Mouse (Mus musculus): ENCODE measurements around the gene Atad5.

Atad5 gene

DNA sequence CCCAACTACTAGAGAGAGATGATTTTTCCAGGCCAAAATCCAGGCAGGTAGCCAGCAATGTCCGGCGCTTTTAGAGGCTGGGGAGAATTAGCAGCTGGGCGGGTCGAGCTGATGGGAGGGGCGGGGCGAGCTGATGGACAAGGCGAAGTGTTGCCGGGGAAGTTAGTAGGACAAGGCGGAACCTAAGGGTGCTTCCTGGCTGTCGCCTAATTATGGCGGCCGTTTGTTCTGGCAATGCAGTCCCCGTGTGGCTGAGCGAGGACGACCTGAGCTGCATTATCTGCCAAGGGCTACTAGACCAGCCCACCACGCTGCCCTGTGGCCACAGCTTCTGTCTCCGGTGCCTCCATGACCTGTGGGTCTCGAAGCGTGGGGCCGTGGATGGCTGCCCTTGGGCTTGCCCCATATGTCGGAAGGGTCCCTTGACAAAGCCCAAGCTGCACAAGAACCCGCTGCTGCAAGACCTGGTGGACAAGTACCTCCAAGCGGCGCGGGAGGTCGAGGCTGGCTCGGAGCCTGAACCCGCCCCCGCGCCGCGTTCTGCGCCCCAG, 94.6 kb downstream of the Atad5 start, which contains the start of gene Rnf135:
Gene Rnf135, plus strand, starts transcription at position 147 of the 551 bp plus-strand sequence.
- DNase-seq: peak; percentile 90

DNA sequence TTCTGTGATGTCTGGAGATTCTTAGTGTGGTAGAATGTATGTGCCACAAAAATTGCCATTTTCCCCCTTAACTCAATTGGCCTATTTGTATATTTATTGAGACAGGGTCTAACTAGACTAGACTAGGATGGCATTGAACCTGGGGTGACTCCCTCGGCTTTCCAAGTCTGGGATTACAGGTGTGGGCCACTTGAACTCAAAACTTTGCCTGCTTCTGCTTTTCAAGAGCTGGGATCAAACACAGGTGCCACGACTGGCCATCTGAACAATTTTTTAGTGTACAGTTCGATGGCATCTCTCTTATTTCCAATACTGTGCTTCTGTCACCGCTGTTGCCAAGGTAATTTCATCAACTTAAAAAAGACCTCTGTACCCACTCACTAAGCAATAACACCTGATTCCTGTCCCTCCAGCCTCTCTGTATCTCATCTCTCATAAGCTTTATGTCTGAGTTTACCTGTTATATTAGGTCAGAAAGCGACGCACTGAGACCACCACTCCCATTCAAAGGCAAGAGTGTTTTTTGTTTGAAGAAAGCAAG, 95.4 kb downstream of the Atad5 start:
- DNase-seq: no peak

Data from layer of hippocampus, adult 9-11 months (tissue).